In the genomic region with DNA sequence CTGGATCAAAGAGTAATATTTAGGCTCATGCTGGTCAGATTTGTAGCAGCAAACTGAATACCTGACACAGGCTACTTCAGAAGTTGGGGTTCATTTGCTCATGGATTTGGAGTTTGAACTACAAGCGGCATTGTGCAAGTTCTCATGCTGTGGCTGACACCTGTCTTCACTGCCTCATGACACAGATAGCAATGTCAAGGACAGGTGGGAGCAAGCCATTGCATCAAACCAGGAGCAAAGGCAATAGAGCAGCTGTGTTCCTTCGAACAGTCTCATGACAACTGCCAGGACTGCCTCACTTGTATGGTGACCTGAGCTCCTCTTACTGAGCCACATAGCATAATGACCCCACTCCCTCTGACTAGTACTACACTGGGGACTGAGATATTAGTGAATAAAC, we compare ENCODE assay signal across 20 mouse cellular contexts.
"Had no signal": no experiment of that assay in that cellular context is flagged by ENCODE, and none has a peak within 500 bp of the region (broad histone marks: within the 10 kb centered on the region; RNA-seq: fewer than 3 reads in every experiment).

No protein-coding gene starts in this region.

- H3K4me3 ChIP-seq: limb, embryonic 12.5 days; limb, embryonic 15.5 days; neural tube, embryonic 12.5 days; neural tube, embryonic 15.5 days had no signal

- H3K27ac ChIP-seq: limb, embryonic 12.5 days; limb, embryonic 15.5 days; neural tube, embryonic 12.5 days; neural tube, embryonic 15.5 days; stomach, postnatal 0 days had no signal

- ATAC-seq: intestine, postnatal 0 days had no signal

- H3K36me3 ChIP-seq: limb, embryonic 12.5 days; limb, embryonic 15.5 days; neural tube, embryonic 12.5 days; neural tube, embryonic 15.5 days had no signal

- DNase-seq: kidney, adult 2 months; kidney, postnatal 10 days; kidney, postnatal 36 days; left cerebral cortex, postnatal 4 days; lung, adult 2 months; lung, postnatal 14 days; lung, postnatal 4 days; midbrain, embryonic 14.5 days; right cerebral cortex, adult 18-20 months; right cerebral cortex, postnatal 14 days; right cerebral cortex, postnatal 4 days; thymus, adult 18-20 months; thymus, postnatal 36 days had no signal

- H3K27me3 ChIP-seq: limb, embryonic 12.5 days; limb, embryonic 15.5 days; neural tube, embryonic 12.5 days; neural tube, embryonic 15.5 days had no signal

- H3K4me1 ChIP-seq: neural tube, embryonic 12.5 days had no signal

- H3K4me2 ChIP-seq: limb, embryonic 12.5 days; limb, embryonic 15.5 days; midbrain, embryonic 11.5 days; neural tube, embryonic 12.5 days; neural tube, embryonic 15.5 days had no signal

- H3K9ac ChIP-seq: limb, embryonic 12.5 days; limb, embryonic 15.5 days; neural tube, embryonic 12.5 days; neural tube, embryonic 15.5 days had no signal

- H3K9me3 ChIP-seq: limb, embryonic 12.5 days; limb, embryonic 15.5 days; neural tube, embryonic 12.5 days; neural tube, embryonic 15.5 days had no signal
